10 mouse cellular contexts compared by ENCODE assay signal in genomic region chr13:89551502-89551901, GRCm38 (mm10). TPM values are rescaled to one million over a fixed set of nuclear protein-coding genes. Genes with fewer than 3 reads are reported as not detected.
A peak's percentile ranks its signal among the peaks of the same experiment; 100 is the strongest.
DNase-seq lines count a peak whose midpoint lies in the region; ATAC-seq and TF ChIP-seq lines count a peak whose summit lies in the region.
"Had no signal": no experiment of that assay in that cellular context is flagged by ENCODE, and none has a peak within 500 bp of the region (broad histone marks: within the 10 kb centered on the region; RNA-seq: fewer than 3 reads in every experiment).

No protein-coding gene starts in this region.

- DNase-seq in gastrocnemius, adult 2 months, result no peak
- no peak for DNase-seq in gastrocnemius, postnatal 10 days
- DNase-seq in left cerebral cortex, postnatal 4 days, result peak; percentile 15
- no peak for DNase-seq in left cerebral cortex, adult 18-20 months (ENCODE audit: low spot score in 2 of 2)
- peak; percentile 10 for DNase-seq in CD4-positive helper T cell, adult 2 months (ENCODE audit: low read depth, low spot score)
- DNase-seq in ovary, postnatal 10 days (ENCODE audit: low spot score), result no peak
- DNase-seq: cerebellum, adult 9-10 months had no signal

- H3K27ac ChIP-seq in gastrocnemius, adult 2 months, result no peak overlapping the region
- H3K27ac ChIP-seq: heart, embryonic 13.5 days had no signal

- TF ChIP-seq CTCF in gastrocnemius, adult 2 months (IDR thresholded peaks at IDR 0.05), result peak; percentile 56

- intact Hi-C loops in gastrocnemius, adult 2 months (cut with DNase I), result loop anchor here (5.0 kb wide), 1 partner anchor 1336 kb away; no protein-coding TSS in a partner anchor
- intact Hi-C loops in left cerebral cortex, postnatal 4 days (cut with DNase I), result loop anchor here (10.0 kb wide), 2 partner anchors 1293 to 1333 kb away; no protein-coding TSS in a partner anchor

- ATAC-seq in activated CD4-positive, CD25-positive, alpha-beta regulatory T cell, adult 4 months, result peak; percentile 47
- ATAC-seq in monocyte, adult 5-6 weeks (replicated peaks; ENCODE audit: insufficient number of reproducible peaks, low FRiP score, low TSS enrichment, poor library complexity, severe bottlenecking), result no peak

- H3K4me3 ChIP-seq in gastrocnemius, adult 2 months, result no peak overlapping the region
- H3K4me3 ChIP-seq: heart, embryonic 13.5 days had no signal

RNA-seq across cellular contexts. Expression of gene Hapln1, which starts 11.9 kb away (rescaled TPM):
- under 1 TPM in 1 of 2 experiments, not detected in 1; 0.20 TPM for total RNA-seq in gastrocnemius, adult 2 months (2021)
- total RNA-seq in gastrocnemius, postnatal 10 days (2021), result 1 to 10 TPM in 1 of 2 experiments, under 1 TPM in 1; 0.92 to 2.3 TPM
- 10 to 100 TPM; 10.7 to 12.6 TPM for total RNA-seq in left cerebral cortex, postnatal 4 days (2021)
- total RNA-seq in left cerebral cortex, adult 18-20 months (2021), result 10 to 100 TPM; 18.6 to 20.5 TPM
- polyA plus RNA-seq in activated CD4-positive, CD25-positive, alpha-beta regulatory T cell, adult 4 months (2017; shearing (Covaris generic)), result not detected
- not detected in 3 replicates for total RNA-seq in monocyte, adult 5-6 weeks (2017)

Comparison
In these comparisons a context has a peak if more than half of its experiments do, and no peak if none do; other contexts are left out.
1. DNase-seq: peak in left cerebral cortex, postnatal 4 days (single experiment) and CD4-positive helper T cell, adult 2 months (single experiment); none in gastrocnemius, adult 2 months (single experiment), gastrocnemius, postnatal 10 days (single experiment), left cerebral cortex, adult 18-20 months (0 of 2) and ovary, postnatal 10 days (single experiment).